Mouse (Mus musculus) stomach, postnatal 0 days (tissue): ENCODE results near the gene Rfx6. TPM values are rescaled to one million over a fixed set of nuclear protein-coding genes. Genes with fewer than 3 reads are reported as not detected.
A peak's percentile ranks its signal among the peaks of the same experiment; 100 is the strongest.

Experiments used
- ATAC-seq: fragments of 200-750 bp; cut with Nextera tagmentation; 2 replicates; pipeline ENCODE4 v1.8.0; 2017; ENCODE audit not compliant: low FRiP score, low TSS enrichment
- DNase-seq: peaks from one replicate; pipeline ENCODE4 v3.0.0-alpha.2; 2016; ENCODE audit warnings: low spot score
- H3K27ac ChIP-seq: fragments of 300-500 bp; sonication (generic); replicated peaks from 2 replicates; pipeline ENCODE4 v1.5.1; 2014; ENCODE audit warnings: mild to moderate bottlenecking, control low read depth
- H3K27me3 ChIP-seq: fragments of 300-500 bp; sonication (generic); 2 replicates; pipeline ENCODE4 v1.6.1; 2014; ENCODE audit warnings: low read length; ENCODE audit not compliant: control insufficient read depth, insufficient read depth
- H3K36me3 ChIP-seq: fragments of 300-500 bp; sonication (generic); 2 replicates; pipeline ENCODE4 v1.6.1; 2014; ENCODE audit warnings: low read length, mixed read lengths; ENCODE audit not compliant: control insufficient read depth, insufficient read depth
- H3K4me1 ChIP-seq: fragments of 300-500 bp; sonication (generic); replicated peaks from 2 replicates; pipeline ENCODE4 v1.6.1; 2014; ENCODE audit warnings: antibody characterized with exemption; ENCODE audit not compliant: control insufficient read depth, insufficient read depth
- H3K4me2 ChIP-seq: fragments of 300-500 bp; sonication (generic); replicated peaks from 2 replicates; pipeline ENCODE4 v1.6.1; 2014; ENCODE audit warnings: low read depth, mild to moderate bottlenecking, control low read depth, moderate library complexity
- H3K4me3 ChIP-seq: fragments of 300-500 bp; sonication (generic); 2 replicates; pipeline ENCODE4 v1.5.1; 2014; ENCODE audit warnings: low read depth, low read length, control low read depth
- H3K9ac ChIP-seq: fragments of 300-500 bp; sonication (generic); 2 replicates; pipeline ENCODE4 v1.6.1; 2014; ENCODE audit warnings: mild to moderate bottlenecking, low read length, control low read depth, mixed read lengths
- H3K9me3 ChIP-seq: fragments of 300-500 bp; sonication (generic); 2 replicates; pipeline ENCODE4 v1.6.1; 2016; ENCODE audit warnings: low read length; ENCODE audit not compliant: control insufficient read depth
- CTCF ChIP-seq: IDR thresholded peaks from 2 replicates; pipeline ENCODE4 v1.5.1; 2016; ENCODE audit warnings: antibody characterized with exemption, low read depth, mild to moderate bottlenecking, moderate library complexity
- EP300 ChIP-seq: optimal IDR thresholded peaks from 2 replicates; pipeline ENCODE3; 2016; ENCODE audit warnings: antibody characterized with exemption
- WGBS: fragments of 180-500 bp; shearing (Covaris S2); extraction: QIAGEN DNeasy Blood & Tissue Kit; methylation state at CpG from one replicate; pipeline ENCODE4 v1.1.7; 2014; 5-methylcytosine and 5-hydroxymethylcytosine counted together
- polyA plus RNA-seq: library from polyadenylated mRNA; unstranded; fragments of >200 nt; fragmentation: Nextera tagmentation; extraction: Ambion mirVana; gene quantifications from 2 replicates; pipeline ENCODE4 v1.2.1, GENCODE M21; 2015

The Rfx6 gene
- polyA plus RNA-seq, 1 experiment from 2014 or later, result 0.29 TPM

GRCm38 (mm10) chr10:51671583-51671982 is 6.0 kb upstream of the Rfx6 start:
- DNase-seq, result no peak
- Histone ChIP-seq H3K36me3 (no peaks in the 10 kb centered on the region), H3K4me1 (no peaks in the 10 kb centered on the region), H3K9me3 (no peaks in the 10 kb centered on the region), H3K27ac (no peak overlapping the region), H3K9ac (no peak overlapping the region), H3K4me2 (no peak overlapping the region), H3K27me3 (no peaks in the 10 kb centered on the region), H3K4me3 (no peak overlapping the region)
- WGBS, result 83% methylated on average over 4 of the region's 4 CpGs
- ATAC-seq, result no peak
- TF ChIP-seq EP300 (no peak), CTCF (no peak)

- no peak for TF ChIP-seq CTCF
- TF ChIP-seq EP300, result no peak
- Histone ChIP-seq H3K27me3 (no peaks in the 10 kb centered on the region), H3K36me3 (no peaks in the 10 kb centered on the region), H3K9ac (no peak overlapping the region), H3K9me3 (no peaks in the 10 kb centered on the region), H3K27ac (no peak overlapping the region), H3K4me1 (no peaks in the 10 kb centered on the region), H3K4me3 (no peak overlapping the region), H3K4me2 (no peak overlapping the region)
- ATAC-seq (no peak), DNase-seq (no peak)
- 36% methylated on average over 1 of the region's 1 CpGs for WGBS
Measured at GRCm38 (mm10) chr10:51672082-51672779, 5.3 kb upstream of the Rfx6 start.

GRCm38 (mm10) chr10:51678251-51678639 is 689 bp downstream of the Rfx6 start:
- WGBS, result 10% methylated on average over 10 of the region's 10 CpGs
- no peaks in the 10 kb centered on the region for H3K4me1 ChIP-seq
- H3K27ac ChIP-seq, result no peak overlapping the region
- no peaks in the 10 kb centered on the region for H3K27me3 ChIP-seq
- no peak overlapping the region for H3K4me3 ChIP-seq
- H3K9me3 ChIP-seq, result no peaks in the 10 kb centered on the region
- H3K36me3 ChIP-seq, result no peaks in the 10 kb centered on the region
- ATAC-seq (no peak), DNase-seq (no peak)
- no peak for TF ChIP-seq EP300
- TF ChIP-seq CTCF, result no peak
- peak overlapping the region; percentile 65 for H3K4me2 ChIP-seq
- no peak overlapping the region for H3K9ac ChIP-seq

- H3K4me2 ChIP-seq, result no peak overlapping the region
- ATAC-seq, result no peak
Measured at GRCm38 (mm10) chr10:51720904-51721303, 43.3 kb downstream of the Rfx6 start.

GRCm38 (mm10) chr10:51761436-51761835 is 83.9 kb downstream of the Rfx6 start:
- no peaks in the 10 kb centered on the region for H3K27me3 ChIP-seq
- H3K4me2 ChIP-seq, result no peak overlapping the region
- DNase-seq, result no peak
- H3K4me1 ChIP-seq, result no peaks in the 10 kb centered on the region
- H3K9me3 ChIP-seq, result no peaks in the 10 kb centered on the region
- no peak for TF ChIP-seq CTCF
- TF ChIP-seq EP300, result no peak
- no peak for ATAC-seq
- WGBS, result 81% methylated on average over 5 of the region's 5 CpGs
- H3K4me3 ChIP-seq, result no peak overlapping the region
- H3K9ac ChIP-seq, result no peak overlapping the region
- no peaks in the 10 kb centered on the region for H3K36me3 ChIP-seq
- H3K27ac ChIP-seq, result no peak overlapping the region

More at GRCm38 (mm10) chr10:51720904-51721303, 43.3 kb downstream of the Rfx6 start:
- DNase-seq, result no peak
- Histone ChIP-seq H3K27ac (no peak overlapping the region), H3K9ac (no peak overlapping the region), H3K9me3 (no peaks in the 10 kb centered on the region), H3K4me1 (no peaks in the 10 kb centered on the region), H3K27me3 (no peaks in the 10 kb centered on the region), H3K36me3 (no peaks in the 10 kb centered on the region), H3K4me3 (no peak overlapping the region)
- TF ChIP-seq EP300 (no peak), CTCF (no peak)
- WGBS, result 5% methylated on average over 3 of the region's 3 CpGs

- Histone ChIP-seq H3K36me3 (no peaks in the 10 kb centered on the region), H3K9ac (no peak overlapping the region), H3K9me3 (no peaks in the 10 kb centered on the region), H3K27ac (no peak overlapping the region), H3K4me3 (no peak overlapping the region), H3K4me2 (no peak overlapping the region), H3K27me3 (no peaks in the 10 kb centered on the region), H3K4me1 (no peaks in the 10 kb centered on the region)
- TF ChIP-seq CTCF, result no peak
- no peak for TF ChIP-seq EP300
- no peak for DNase-seq
- no peak for ATAC-seq
- WGBS, result 35% methylated on average over 2 of the region's 2 CpGs
Measured at GRCm38 (mm10) chr10:51763241-51763640, 85.7 kb downstream of the Rfx6 start.
